8 mouse cellular contexts compared by ENCODE assay signal in genomic region chr8:70698310-70699109, GRCm38 (mm10). TPM values are rescaled to one million over a fixed set of nuclear protein-coding genes. Genes with fewer than 3 reads are reported as not detected.
DNase-seq lines count a peak whose midpoint lies in the region; ATAC-seq and TF ChIP-seq lines count a peak whose summit lies in the region.

TSS of gene Jund (plus strand) at chr8:70698949.

- peak; percentile 94 for DNase-seq in G1E (ENCODE audit: low spot score)
- DNase-seq in cerebellum, adult 18-20 months, result peak; percentile 99
- peak; percentile 100 for DNase-seq in forebrain, postnatal 0 days
- DNase-seq in heart, postnatal 4 days, result peak; percentile 100
- peak; percentile 97 to 99 for DNase-seq in layer of hippocampus, adult 8-10 months (ENCODE audit: low spot score in 2 of 2)
- DNase-seq in ovary, adult 18-20 months (ENCODE audit: low spot score), result peak; percentile 98
- peak; percentile 100 for DNase-seq in thymus, postnatal 0 days (ENCODE audit: low spot score)

- peak; percentile 83 for ATAC-seq in G1E (ENCODE audit: extremely low read depth, insufficient number of reproducible peaks, low FRiP score, poor library complexity, severe bottlenecking)
- ATAC-seq in forebrain, postnatal 0 days, result peak; percentile 89
- peak; percentile 89 for ATAC-seq in lung, embryonic 15.5 days (ENCODE audit: borderline replicate concordance, extremely low read depth, low FRiP score, low TSS enrichment)

- H3K4me3 ChIP-seq in G1E (ENCODE audit: low read depth, low read length), result peak within 1 kb of the TSS; percentile 87
- H3K4me3 ChIP-seq in forebrain, postnatal 0 days (ENCODE audit: low read depth, low read length), result peak within 1 kb of the TSS; percentile 66
- peak within 1 kb of the TSS; percentile 86 for H3K4me3 ChIP-seq in lung, embryonic 15.5 days

- H3K27me3 ChIP-seq in G1E (ENCODE audit: insufficient read depth, low read length), result no peaks in the 10 kb centered on the region
- no peaks in the 10 kb centered on the region for H3K27me3 ChIP-seq in forebrain, postnatal 0 days (ENCODE audit: insufficient read depth, low read length)
- H3K27me3 ChIP-seq in lung, embryonic 15.5 days, result no peaks in the 10 kb centered on the region

- H3K36me3 ChIP-seq in G1E (replicated peaks), result peaks cover 15% of the 10 kb centered on the region
- no peaks in the 10 kb centered on the region for H3K36me3 ChIP-seq in forebrain, postnatal 0 days (ENCODE audit: insufficient read depth)
- H3K36me3 ChIP-seq in lung, embryonic 15.5 days, result no peaks in the 10 kb centered on the region

- 3% methylated on average over 58 of the region's 69 CpGs for WGBS in forebrain, postnatal 0 days
- WGBS in lung, embryonic 15.5 days, result under 1% methylated on average over 66 of the region's 69 CpGs

- peak within 1 kb of the TSS; percentile 60 for H3K4me2 ChIP-seq in forebrain, postnatal 0 days (ENCODE audit: low read depth)
- peak within 1 kb of the TSS; percentile 70 for H3K4me2 ChIP-seq in lung, embryonic 15.5 days

- peak within 1 kb of the TSS; percentile 97 for H3K27ac ChIP-seq in forebrain, postnatal 0 days (ENCODE audit: low read depth, low read length)
- peak within 1 kb of the TSS; percentile 99 for H3K27ac ChIP-seq in lung, embryonic 15.5 days

- H3K9ac ChIP-seq in forebrain, postnatal 0 days, result peak within 1 kb of the TSS; percentile 98
- peak within 1 kb of the TSS; percentile 98 for H3K9ac ChIP-seq in lung, embryonic 15.5 days

- peaks cover 63% of the 10 kb centered on the region for H3K4me1 ChIP-seq in G1E (ENCODE audit: insufficient read depth, low read depth, low read length)
- peaks cover 22% of the 10 kb centered on the region for H3K4me1 ChIP-seq in forebrain, postnatal 0 days (ENCODE audit: insufficient read depth)
- H3K4me1 ChIP-seq in lung, embryonic 15.5 days, result peaks cover 49% of the 10 kb centered on the region

- no peaks in the 10 kb centered on the region for H3K9me3 ChIP-seq in G1E (replicated peaks)
- no peaks in the 10 kb centered on the region for H3K9me3 ChIP-seq in forebrain, postnatal 0 days (ENCODE audit: low read length)
- no peaks in the 10 kb centered on the region for H3K9me3 ChIP-seq in lung, embryonic 15.5 days

- no peak for TF ChIP-seq CTCF in G1E (IDR thresholded peaks at IDR 0.05; ENCODE audit: low read depth, low read length)
- peak; percentile 59 for TF ChIP-seq CTCF in forebrain, postnatal 0 days (IDR thresholded peaks at IDR 0.05; ENCODE audit: low read depth)

RNA-seq across cellular contexts. Expression of gene Jund, which starts in this region (rescaled TPM):
- 60.3 and 72.4 TPM in 2 replicates for total RNA-seq in G1E (2014; fragmentation: Nextera tagmentation)
- 40.2 and 75.5 TPM in 2 replicates for total RNA-seq in G1E (2017)
- polyA plus RNA-seq in G1E (2012), result 183 and 252 TPM in 2 replicates
- total RNA-seq in forebrain, postnatal 0 days (2014; rRNA removed), result 333 and 392 TPM in 2 replicates
- polyA plus RNA-seq in forebrain, postnatal 0 days (2015; fragmentation: Nextera tagmentation; extraction: Ambion mirVana), result 108 and 114 TPM in 2 replicates
- 100 to 1,000 TPM; 254 to 261 TPM for total RNA-seq in heart, postnatal 4 days (2021)
- 100 to 1,000 TPM; 149 to 190 (median 160) TPM for total RNA-seq in layer of hippocampus, adult 8-10 months (2022)
- polyA plus RNA-seq in lung, embryonic 15.5 days (2015; fragmentation: Nextera tagmentation; extraction: Ambion mirVana), result 49.7 TPM in 2 replicates
- 85.7 and 111 TPM in 2 replicates for polyA plus RNA-seq in thymus, postnatal 0 days (2015; fragmentation: Nextera tagmentation; extraction: Ambion mirVana)

Comparison
In these comparisons a context has a peak if more than half of its experiments do, and no peak if none do; other contexts are left out.
1. Peak in every context shown above with its lines: DNase-seq, ATAC-seq, H3K4me3 ChIP-seq and H3K27ac ChIP-seq.